Mouse (Mus musculus): ENCODE measurements around the gene Megf8.

- no peak for TF ChIP-seq TCF12 (IDR thresholded peaks at IDR 0.05; ENCODE audit: insufficient read depth, poor library complexity, severe bottlenecking)
- no peak for TF ChIP-seq POLR2A (IDR thresholded peaks at IDR 0.05; ENCODE audit: insufficient read length, low read depth)
- no peak for TF ChIP-seq E2F4 (IDR thresholded peaks at IDR 0.05; ENCODE audit: insufficient read depth)
- no peak for TF ChIP-seq POLR2AphosphoS2 (IDR thresholded peaks at IDR 0.05; ENCODE audit: insufficient read length, low read depth)
Measured at GRCm38 (mm10) chr7:25305481-25305880, 11.5 kb upstream of the Megf8 start.
